Mouse (Mus musculus): ENCODE results near the gene Iqgap3. TPM values are rescaled to one million over a fixed set of nuclear protein-coding genes. Genes with fewer than 3 reads are reported as not detected.

The Iqgap3 gene
- total RNA-seq (2021) (1 to 10 TPM in 1 of 2 experiments, under 1 TPM in 1; 0.69 to 1.1 TPM), polyA plus RNA-seq (2012; rRNA removed) (3.0 and 3.6 TPM in 2 replicates)
- long read RNA-seq, result 0 reads

DNA sequence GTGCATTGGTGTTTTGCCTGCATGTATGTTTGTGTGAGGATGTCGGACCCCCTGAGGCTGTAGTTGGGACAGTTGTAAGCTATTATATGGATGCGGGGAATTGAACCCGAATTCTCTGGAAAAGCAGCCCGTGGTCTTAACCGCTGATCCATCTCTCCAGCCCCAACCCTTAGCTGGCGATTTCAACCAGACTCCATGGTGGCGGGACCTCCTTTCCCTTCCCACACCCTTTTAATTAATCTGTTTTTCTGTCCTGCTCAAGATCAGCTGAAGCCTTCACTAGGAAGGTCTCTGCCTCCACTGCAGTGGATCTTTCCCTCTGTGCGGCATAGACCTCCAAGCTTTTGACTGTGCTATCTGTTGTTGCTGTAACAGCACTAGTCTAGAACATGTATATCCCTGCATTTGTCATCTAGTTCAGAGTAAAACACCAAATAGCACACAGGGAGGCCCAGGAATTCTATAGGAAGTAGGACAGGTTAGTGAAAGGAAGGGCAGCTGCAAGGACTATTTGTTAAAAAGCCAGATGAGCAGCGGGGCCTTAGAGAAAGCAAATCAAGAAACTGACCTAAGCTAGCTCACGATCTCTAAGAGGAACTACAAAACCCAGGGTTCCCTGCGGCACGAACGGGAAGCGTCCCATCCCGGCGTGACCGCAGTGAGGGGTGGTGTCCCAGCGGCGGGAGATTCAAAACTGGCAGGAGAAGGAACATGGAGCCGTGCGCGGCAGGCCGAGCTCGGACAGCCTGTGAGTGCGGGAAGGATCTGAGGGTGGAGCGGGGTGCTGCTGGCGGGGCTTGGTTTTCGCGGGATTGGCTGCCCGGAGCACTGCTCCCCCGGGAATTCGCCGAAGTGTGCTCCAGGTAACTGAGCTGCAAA, at the start of gene Iqgap3:
Iqgap3 (plus strand) TSS at position 627 of the 879 bp plus-strand sequence.
- DNase-seq, result peak; percentile 91

DNA sequence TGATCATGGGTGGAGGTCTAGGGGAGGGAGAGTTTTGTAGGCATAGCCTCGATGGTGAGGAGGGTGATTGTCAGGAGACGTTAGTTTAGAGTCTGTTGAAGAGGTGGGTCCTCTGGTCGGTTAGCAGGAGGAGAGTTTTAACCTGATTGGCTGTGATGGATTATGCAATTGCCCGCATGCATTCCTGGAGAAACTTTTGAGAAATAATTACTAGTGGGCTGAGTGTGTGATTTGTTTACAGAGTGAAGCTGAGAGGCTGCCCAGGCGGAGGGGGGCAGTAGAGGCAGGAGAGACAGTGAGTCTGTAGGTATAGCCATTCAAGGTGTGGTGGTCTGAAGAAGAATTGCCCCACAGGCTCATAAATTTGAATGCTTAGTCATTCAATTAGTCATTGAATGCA, 48.3 kb upstream of the Iqgap3 start:
- DNase-seq, result no peak

DNA sequence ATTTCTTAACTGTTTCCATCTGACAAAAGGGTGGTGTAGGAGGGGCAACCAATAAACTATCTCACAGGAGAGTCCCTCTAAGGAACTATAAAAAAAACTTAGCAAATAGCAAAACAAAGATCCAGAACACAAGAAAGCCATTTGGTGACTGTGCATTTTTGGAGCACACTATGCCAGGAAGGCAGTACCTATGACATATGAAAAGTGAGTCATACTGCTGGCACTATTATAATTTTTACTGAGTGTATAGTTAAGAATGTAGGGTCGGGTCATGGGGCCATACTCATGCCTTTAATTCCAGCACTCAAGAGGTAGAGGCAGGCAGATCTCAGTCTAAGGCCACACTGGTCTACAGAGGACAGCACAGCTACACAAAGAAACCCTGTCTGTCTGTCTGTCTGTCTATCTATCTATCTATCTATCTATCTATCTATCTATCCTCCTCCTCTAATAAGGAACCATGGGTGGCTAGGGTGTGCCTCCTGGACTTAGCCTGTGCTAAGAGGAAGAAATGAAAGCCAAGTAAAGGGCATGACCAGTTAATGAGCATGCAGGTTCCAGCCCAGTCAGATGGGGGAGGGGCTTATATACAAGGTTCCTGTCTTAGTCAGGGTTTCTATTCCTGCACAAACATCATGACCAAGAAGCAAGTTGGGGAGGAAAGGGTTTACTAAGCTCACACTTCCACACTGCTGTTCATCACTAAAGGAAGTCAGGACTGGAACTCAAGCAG, 46.0 kb upstream of the Iqgap3 start:
- no peak for DNase-seq

DNA sequence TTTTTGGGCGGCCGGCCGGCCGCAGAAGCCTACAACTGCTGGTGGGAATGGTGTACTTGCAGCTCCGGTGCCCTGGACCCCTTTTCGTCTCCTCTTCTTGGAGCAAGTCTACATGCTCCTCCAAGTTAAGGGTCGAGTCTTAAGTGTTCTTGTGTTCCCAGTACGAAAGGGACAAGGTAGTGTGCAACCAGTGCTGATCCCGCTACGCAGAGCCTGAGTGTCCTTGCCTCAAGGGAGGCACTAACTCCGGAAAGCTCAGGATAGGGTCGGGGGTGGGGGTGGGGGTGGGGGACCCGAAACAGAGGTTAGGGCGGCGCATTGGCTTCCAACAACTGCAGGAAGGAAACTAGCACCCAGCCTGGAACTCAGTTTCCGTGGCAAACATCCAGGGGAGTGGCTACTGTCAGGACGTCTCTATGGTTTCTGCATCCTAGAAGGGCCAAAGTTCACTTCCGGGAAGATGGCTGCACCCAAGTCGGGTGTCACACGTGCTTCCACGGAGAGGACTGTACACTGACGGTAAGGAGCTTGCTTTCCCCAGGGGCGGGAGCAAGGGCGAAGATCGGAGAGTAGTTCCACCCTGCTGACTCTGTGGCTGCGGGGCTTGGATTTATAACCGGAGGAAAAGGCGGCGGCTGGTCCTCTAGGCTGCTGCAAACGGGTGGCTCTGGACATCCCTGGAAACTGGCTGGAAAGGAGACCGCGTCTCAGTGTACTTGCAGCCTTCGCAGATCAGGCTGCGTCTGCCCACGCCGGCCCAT, 38.9 kb upstream of the Iqgap3 start, which contains the start of gene Gpatch4:
Gpatch4 (plus strand) TSS at position 448 of the 761 bp plus-strand sequence.
- peak; percentile 91 for DNase-seq

DNA sequence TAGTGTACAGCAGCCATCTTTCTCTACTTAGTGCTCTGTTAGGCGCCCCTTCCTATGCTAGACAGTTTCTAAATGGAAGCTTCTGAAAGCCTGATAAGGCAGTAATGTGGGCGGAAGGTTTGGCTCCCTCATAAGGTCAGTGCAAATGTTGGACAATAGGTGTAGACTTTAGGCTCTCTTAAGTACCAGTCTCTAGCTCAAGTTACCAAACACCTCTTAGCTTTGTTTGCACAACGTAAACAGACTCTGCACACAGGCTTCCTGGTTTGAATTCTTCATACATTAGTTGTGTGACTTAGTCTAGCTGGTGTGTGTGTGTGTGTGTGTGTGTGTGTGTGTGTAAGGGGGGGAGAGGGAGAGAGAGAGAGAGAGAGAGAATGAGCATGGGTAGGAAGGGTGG, 32.2 kb upstream of the Iqgap3 start:
- no peak for DNase-seq

DNA sequence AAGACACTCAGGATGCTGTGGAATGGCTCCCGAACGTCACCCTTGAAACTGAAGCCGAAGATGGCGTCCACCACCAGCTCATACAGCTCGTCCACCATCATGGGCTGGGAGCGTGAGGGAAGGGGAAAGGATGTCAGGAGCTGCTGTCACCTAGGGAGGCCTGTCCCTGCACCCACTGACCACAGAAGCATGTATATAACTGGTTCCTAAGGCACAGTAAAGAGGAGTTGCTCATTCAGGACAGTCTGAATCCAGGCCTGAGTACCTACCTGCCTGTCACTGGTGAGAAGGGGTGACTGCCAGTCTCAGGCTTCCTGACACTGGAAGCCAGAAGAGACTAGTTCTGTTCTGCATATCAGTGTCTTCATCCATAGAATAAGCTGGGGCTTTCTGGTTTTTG, 24.7 kb upstream of the Iqgap3 start:
- no peak for DNase-seq

DNA sequence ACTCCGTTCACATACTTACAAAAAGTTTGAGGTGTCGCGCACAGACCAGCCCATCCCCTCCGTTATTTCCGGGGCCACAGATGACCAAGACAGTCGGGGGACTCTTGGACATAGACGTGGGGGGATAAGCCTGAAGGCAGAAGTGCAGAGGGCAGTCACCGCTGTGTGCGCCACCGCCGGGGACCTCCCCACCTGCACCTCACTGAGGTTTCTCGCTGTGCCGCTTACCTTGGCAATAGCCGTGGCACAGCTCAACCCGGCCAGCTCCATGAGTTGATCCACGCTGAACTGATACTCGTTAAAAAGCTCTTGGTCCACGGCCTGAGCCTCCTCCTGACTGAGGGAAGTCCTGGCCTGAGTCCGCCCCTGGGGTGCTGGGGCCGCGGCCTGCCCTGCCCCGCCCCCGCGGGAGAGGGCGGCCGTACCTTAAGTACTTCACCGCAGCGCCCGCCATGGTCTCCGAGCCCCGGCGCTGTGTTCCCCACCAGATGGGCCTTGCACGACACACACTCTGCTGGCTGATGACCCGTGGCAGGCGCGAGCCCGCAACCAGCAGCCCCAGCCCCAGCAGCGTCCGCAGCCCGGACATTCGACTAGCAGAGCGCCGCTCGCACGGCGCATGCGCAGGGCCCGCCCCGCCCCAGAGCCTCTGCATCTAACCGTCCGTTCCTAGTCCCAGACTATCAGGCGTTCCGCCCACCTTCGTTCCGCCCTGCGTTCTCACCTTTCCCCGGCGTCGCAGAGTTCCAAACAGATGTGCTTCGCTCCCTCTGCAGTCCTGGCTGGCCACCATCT, 23.7 kb upstream of the Iqgap3 start, which contains the start of gene Naxe:
Naxe (minus strand) TSS at position 594 of the 795 bp plus-strand sequence.
- peak; percentile 92 for DNase-seq

DNA sequence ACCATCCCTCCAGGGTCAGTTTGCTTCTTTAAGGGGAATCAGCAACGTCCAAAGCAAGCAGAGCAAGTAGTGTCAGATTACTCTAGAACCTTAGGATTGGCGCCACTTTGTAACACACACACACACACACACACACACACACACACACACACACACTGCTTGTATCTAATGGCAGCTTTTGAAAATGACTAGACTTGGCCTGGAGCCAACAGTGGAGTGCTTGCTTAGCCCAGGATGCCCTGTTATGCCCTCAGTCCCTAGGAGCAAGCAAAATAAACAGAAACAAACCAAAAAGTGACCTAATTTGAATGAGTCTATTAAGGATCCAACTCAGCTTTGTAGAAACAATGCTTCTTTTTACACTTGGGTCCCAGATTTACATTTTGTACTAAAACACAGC, 13.4 kb upstream of the Iqgap3 start:
- no peak for DNase-seq

DNA sequence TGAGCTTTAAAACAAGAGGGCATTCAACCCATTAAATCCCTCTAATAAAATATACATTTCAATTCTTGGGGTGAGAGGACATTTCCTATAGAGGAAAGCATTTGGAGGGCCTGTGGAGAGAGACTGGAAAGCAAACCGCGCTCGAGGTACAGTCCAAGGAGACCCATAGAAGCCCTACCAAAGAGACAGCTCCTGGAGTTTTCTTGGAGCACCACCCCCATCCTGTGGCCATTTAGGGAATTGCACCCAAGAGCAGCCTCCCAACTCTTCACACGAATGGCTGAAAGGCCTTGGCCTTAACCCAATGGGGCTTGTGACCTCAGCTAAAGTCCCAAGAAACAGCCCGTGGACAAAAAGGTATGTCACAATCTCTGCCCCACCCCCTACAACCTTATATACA, 10.0 kb upstream of the Iqgap3 start:
- DNase-seq, result peak; percentile 87

DNA sequence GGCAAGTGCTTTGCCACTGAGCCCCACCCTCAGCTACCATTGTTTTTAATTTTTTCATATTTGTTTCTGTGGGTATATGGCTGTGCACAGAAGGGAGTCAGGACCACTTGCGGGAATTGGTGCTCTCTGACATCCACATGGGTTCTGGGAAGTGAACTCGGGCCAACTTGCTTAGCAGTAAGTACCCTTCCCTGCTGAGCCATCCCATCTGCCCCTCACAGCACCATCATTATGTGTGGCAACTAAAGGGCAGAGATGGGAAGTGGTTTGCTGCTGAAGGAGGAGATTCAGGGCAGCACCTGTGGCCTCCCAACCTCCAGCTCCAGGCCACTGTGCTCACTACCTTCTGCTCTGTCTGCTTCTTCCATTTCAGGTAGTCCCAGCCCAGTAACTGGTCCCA, 8.1 kb upstream of the Iqgap3 start:
- DNase-seq, result no peak

DNA sequence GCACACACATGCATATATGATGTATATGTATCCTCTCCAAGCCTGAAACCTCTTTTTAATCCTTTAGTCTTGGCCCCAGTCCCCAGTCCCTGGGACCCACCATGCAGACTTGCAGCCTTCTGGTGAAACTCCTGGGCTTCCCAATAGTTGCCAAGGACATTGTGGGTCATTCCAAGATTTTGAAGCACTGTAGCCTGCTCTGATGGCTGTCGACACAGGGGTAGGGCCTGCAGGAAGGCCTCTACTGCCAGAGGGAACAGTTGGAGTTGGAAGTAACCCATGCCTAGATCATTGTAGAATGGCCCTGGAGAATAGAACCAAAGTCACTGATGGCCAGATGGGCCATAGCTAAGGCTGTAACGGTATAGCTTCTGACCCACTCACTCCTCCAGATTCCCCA, 7.4 kb upstream of the Iqgap3 start:
- DNase-seq, result no peak

DNA sequence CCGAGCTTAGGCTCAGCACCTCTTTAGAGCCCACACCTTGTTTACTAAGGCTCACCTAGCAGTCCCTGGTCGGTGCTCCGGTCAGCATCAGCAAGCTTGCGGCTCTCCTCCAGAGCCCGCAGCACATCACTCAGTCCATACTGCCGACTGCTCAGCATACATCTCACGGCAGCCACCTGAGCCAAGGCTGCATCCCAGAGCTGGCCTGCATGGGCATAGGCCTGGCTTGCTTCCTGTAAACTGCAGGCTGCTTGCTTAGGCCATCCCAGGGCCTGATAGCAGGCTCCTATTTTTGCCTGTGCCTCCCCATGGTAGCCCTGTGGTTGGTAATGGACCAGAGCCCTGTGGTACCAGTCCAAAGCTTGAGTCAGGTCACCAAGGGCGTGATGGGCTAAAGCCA, 7.0 kb upstream of the Iqgap3 start:
- no peak for DNase-seq

DNA sequence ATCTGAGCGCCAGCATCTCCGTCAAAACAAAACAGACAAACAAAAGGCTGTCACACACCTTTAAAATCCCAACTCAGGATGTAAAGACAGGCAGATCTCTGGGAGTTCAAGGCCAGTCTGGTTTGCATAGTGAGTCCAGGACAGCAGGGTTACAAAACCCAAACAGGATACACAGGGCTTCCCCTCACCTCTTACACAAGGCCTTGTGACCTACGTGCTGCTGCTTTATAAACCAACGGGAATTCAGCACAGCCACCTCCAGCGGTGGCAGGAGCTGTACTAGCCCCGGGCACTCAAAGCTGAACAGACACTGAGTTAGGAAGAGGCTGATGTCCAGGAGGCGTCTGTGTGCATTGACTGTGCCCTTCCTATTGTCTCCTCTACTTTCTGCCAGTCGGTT, 4.3 kb upstream of the Iqgap3 start:
- DNase-seq, result no peak

DNA sequence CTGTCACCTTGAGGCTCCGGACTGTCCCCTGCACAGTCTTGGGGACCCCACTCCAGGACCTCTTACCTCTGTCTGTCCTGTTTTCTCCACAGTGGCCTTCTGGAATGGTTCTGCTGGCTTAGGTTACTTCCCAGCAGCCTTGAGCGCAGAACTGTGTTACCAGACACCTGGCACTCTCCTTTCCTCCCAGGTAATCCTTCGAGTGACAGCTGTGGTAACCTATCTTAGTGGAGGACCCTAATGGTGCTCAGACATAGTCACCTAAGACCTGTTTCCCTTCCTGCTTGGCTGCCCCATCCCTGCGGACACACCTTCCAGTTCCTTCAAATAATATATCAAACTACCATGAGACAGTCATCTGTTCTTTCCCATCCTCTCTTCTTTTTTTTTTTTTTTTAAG, 3.6 kb upstream of the Iqgap3 start, which contains the start of gene Ttc24:
Ttc24 (minus strand) TSS at position 101 of the 400 bp plus-strand sequence.
- no peak for DNase-seq

DNA sequence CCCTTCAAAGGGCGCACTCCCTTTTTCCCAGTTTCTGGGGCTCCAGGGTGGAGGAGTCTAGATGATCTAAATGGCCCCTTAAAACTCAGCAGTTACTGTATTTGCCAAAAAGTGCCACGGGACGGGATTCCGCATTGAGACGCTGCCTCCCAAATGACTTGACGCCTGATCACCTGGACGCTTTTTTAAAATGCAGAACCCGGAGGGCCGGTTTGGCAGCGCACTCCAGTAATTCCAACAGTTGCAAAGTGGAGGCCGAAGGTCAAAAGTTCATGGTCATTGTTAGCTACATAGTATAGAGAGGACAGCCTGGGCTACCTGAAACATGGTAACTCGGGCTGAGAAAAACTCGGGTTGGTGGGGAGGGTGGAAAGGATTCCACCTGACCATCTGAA, 450 bp downstream of the Iqgap3 start:
- no peak for DNase-seq

DNA sequence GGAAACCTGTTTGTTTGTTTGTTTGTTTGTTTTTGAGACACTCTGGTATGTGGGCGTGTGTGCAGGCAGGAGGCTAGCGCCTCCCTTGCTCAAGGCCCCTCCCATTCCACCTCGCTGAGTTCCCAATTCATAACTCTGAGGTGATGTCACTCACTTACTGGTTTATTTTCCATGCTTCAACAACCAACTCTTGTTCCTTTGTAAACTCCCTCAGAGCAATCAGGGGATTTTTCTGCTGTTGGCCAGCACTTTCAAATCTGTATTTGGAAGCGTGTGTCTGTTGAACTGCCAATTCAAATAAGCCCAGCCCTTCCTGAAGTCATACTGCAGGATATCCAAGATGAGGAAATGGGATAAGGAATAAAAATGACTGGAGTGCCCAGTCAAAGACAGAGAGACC, 892 bp downstream of the Iqgap3 start:
- no peak for DNase-seq

DNA sequence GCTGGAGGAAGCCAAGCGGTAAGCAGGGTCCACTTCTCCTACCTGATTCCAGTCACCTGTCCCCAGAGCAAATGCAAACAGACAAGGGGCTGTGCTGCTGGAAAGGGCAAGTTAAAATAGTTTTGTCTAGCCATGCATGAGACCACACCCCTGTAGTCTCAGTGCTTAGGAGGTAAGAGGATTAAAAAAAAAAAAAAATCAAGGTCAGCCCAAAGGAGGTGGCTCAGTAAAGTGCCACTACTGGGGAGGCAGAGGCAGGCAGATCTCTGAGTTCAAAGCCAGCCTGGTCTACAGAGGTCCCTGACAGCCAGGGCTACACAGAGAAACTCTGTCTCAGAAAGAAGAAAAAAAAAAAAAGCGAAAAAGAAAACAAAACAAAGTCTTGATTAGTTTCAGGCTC, 2.2 kb downstream of the Iqgap3 start:
- DNase-seq, result no peak

DNA sequence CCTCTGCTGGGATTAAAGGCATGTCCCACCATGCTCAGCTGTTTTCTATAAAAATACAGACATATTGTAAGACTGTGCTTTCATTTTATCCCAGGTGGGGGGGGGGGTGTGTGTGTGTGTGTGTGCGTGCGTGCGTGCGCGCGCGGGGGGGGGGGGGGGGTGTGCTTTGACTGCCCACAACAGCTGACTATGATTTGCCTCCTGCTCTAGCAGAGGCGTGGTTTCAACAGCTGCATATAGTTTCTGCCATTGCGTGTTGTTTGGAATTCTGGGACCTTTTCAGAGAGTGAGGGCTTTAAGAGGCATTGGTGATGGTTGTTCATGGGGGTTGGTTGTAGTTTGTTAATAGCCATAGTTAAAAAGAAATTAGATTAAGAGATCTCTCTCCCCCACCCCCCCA, 3.7 kb downstream of the Iqgap3 start:
- DNase-seq, result no peak

DNA sequence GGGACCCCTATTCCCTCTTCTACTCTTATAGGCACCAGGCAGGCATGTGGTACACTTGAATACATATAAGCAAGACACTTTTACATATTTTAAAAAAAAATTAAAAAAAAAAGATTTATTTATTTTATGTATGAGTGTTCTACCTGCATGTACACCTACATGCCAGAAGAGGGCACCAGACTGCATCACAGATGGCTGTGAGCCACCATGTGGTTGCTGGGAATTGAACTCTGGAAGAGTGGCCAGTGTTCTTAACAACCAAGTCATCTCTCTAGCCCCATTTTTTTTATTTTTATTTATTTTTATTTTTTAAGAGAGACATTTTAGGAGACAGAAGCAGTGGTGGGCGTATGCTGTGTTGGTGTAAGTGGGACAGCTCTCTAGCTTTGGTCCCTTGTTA, 5.9 kb downstream of the Iqgap3 start:
- no peak for DNase-seq

DNA sequence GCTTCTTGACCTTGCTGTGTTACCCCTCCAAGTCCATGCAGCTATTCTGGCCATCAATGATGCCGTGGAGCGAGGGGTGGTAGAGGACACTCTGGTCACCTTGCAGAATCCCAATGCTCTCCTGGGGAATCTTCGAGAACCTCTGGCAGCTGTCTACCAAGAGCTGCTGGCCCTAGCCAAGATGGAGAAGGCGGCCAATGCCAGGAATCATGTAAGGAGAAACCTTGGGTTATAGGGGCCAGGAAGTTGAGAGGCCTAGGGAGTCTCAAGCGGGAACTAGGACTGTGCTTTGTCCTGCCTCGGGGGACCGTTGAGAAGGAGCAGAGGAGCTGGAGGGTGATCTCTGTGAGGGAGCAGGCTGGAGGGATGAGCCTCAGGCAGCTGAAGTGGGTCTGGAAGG, 8.3 kb downstream of the Iqgap3 start:
- DNase-seq, result no peak

DNA sequence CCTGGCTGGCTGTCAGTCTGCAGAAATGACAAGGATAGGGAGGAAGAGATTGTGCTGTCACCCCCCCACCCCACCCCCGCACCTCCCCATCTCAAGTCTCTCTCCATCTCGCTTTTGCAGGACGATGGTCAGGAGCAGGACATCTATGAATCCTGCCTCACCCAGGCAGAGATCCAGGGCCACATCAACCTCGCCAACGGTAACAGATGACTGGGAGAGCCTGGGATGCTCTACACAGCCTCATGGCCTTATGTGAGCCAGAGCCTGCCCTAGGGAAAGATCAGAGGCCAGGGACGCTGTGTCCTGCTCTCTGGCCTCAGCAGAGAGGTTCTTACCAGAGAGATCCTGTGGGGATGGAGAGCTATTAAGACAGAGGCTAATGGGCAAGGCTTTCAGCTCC, 8.8 kb downstream of the Iqgap3 start:
- no peak for DNase-seq
